Mouse (Mus musculus): ENCODE results near the gene Ermp1. TPM values are rescaled to one million over a fixed set of nuclear protein-coding genes. Genes with fewer than 3 reads are reported as not detected.

Ermp1 gene
- 195 TPM for polyA plus RNA-seq (2014; fragmentation: Illumina TruSeq; extraction: RNeasy Lipid Tissue Mini Kit (QIAGEN cat#74804); ENCODE audit: low read depth, low replicate concordance)

GRCm38 (mm10) chr19:29647651-29648549 lies at the start of gene Ermp1:
Gene Ermp1, minus strand, starts transcription at chr19:29648415.

GRCm38 (mm10) chr19:29697245-29697874 lies 49.1 kb upstream of the Ermp1 start, which contains the start of gene Mlana:
Gene Mlana, plus strand, starts transcription at chr19:29697824.

Other genes starting within 250 kb of the Ermp1 start
- not detected for gene Pdcd1lg2, start 237.5 kb downstream of the Ermp1 start, polyA plus RNA-seq (2014; fragmentation: Illumina TruSeq; extraction: RNeasy Lipid Tissue Mini Kit (QIAGEN cat#74804); ENCODE audit: low read depth, low replicate concordance)
- gene Ric1, start 126.1 kb downstream of the Ermp1 start, polyA plus RNA-seq (2014; fragmentation: Illumina TruSeq; extraction: RNeasy Lipid Tissue Mini Kit (QIAGEN cat#74804); ENCODE audit: low read depth, low replicate concordance) = 45.5 TPM
- not detected for gene Mlana, start 49.4 kb upstream of the Ermp1 start, polyA plus RNA-seq (2014; fragmentation: Illumina TruSeq; extraction: RNeasy Lipid Tissue Mini Kit (QIAGEN cat#74804); ENCODE audit: low read depth, low replicate concordance)
- gene 9930021J03Rik, start 157.6 kb upstream of the Ermp1 start, polyA plus RNA-seq (2014; fragmentation: Illumina TruSeq; extraction: RNeasy Lipid Tissue Mini Kit (QIAGEN cat#74804); ENCODE audit: low read depth, low replicate concordance) = 42.7 TPM
- 44.3 TPM for gene Ranbp6, start 164.6 kb upstream of the Ermp1 start, polyA plus RNA-seq (2014; fragmentation: Illumina TruSeq; extraction: RNeasy Lipid Tissue Mini Kit (QIAGEN cat#74804); ENCODE audit: low read depth, low replicate concordance)